Mouse (Mus musculus): ENCODE measurements around the gene Cdhr3. TPM values are rescaled to one million over a fixed set of nuclear protein-coding genes. Genes with fewer than 3 reads are reported as not detected.

Cdhr3 gene
- under 1 TPM in 1 of 2 experiments, not detected in 1; 0.27 TPM for total RNA-seq (2021)
- long read RNA-seq, experiment 1: 0 reads
- long read RNA-seq, experiment 2: 0 reads

DNA sequence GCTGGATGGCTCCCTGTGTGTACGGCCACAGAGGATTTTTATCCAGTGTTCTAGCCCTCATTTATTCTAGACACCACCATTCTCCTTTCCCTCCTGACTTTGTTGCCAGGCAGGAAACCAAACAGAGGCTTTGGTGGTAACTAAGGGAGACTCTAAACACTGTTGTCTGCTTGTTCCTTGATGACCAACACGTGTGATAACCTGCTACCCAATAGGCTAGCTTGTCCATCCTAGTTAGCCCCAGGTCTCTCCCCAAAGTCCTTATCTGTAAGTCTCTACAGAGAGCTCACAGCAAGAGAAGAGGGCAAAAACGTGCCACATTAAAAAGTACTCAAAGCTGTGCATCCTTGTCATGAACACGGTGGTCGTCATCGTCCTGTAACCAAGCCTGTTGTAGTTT is at the start of gene Cdhr3:
TSS of gene Cdhr3 (minus strand) at position 101 of the 400 bp plus-strand sequence.
- DNase-seq: no peak

DNA sequence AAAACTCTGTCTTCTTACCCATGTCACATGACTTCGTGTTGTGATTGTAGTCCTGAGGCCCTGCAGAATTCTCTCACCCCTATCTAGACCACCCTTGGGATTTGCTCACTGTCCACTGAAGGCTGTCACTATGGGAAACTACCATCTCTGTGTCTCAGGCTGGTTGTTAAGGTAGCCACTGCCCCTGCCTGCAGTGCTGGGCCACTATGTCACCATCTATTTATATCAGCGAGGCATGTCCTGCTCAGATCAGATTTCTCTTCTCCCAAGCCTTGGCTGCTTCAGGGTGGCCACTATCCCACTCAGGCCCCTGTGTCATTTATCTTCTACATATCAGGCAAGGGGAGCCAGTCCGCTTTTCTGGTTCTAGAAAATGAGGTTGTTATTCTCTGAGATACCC is 46.4 kb upstream of the Cdhr3 start:
- DNase-seq: no peak

DNA sequence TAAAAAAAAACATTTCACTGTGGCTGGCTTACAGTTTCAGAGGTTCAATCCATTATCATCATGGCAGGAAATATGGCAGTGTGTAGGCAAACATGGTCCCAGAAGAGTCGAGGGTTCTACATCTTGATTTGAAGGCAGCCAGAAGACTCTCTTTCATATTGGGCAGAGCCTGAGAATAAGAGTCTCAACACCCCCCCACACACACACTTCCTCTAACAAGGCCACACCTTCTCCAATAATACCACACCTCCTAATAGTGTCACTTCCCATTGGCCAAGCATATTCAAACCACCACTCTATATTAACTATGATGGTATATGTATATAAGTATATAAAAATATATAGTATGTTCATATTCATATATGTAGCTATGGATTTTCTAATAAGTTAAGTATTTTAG is 45.2 kb upstream of the Cdhr3 start:
- no peak for DNase-seq

DNA sequence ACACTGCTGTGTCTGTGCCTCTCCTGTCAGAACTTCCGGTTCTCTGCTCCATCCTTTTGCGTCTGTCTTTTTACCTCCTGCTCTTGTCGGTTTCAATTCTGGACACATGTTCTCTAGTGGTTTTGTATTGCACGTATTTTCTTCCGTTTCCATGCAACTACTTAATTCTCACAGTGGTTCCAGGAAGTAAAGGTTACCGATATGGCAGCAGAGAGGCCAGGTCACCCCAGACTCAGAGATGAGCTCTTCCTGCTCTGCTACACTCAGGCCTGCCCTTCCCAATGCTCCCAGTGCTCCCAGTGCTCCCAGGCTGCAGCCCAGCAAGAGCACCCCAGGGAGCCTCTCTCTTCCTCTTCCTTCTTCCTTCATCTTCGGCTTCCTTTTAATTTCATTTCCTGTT is 39.1 kb upstream of the Cdhr3 start:
- DNase-seq: no peak

- DNase-seq: no peak
These were observed 37.7 kb upstream of the Cdhr3 start for GRCm38 (mm10) chr12:33130401-33130800.

DNA sequence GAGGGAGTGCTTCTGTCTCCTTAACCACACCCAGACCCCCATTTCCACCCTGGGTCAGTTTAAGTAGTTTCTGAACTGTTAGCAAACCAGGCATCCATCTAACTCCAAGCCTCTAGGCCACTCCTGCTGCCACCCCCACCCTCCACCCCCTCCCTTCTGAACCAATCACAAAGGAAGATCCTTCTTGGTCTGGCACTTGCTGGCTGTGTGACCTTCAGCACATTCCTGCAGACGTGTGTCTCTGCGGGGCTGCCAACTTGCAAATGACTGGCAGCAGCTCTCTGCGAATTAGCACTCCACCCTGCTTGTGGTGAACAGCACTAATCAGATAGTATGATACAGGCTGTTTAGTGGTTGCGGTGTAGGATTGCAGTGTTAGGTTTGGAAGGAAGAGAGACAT is 36.7 kb upstream of the Cdhr3 start:
- peak; percentile 49 for DNase-seq

DNA sequence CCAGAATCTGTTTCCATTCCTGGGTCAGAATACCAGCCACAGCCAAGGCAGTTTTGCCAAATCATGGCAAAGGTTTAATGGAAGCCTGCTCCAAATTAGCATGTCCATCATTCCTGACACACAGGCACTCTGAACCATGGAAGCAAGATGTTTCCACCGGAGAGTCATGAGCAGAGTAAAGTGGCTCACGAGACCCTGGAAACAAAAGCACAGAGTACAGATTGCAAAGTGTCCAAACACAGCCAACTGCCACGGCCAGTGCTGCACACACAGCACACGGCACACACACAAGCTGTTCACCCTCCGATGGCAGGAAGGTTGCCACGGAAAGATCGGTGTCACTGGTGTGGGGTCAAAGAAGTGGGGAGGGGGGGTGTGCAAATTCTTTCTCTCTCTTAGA is 36.0 kb upstream of the Cdhr3 start:
- DNase-seq: no peak

- no peak for DNase-seq
These were observed 35.4 kb upstream of the Cdhr3 start for GRCm38 (mm10) chr12:33128121-33128520.

DNA sequence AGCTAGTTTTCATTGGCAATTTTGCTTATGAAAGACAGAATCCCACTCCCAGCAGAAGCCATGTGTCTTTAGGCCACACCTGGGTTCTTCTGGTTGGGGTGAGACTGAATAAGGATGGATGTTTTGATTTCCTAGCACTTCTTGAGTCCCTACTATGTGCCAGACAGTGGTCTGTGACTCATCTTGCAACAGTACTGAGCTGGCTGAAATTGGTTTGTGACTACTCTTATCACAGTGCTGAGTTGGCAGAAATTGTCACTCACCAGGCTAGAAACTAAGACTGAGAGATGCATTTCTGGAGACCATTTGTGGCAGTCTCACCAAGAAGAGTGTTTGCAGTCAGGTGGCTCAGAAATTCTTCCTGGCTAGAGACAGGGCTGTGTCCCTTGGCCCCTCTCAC is 33.6 kb upstream of the Cdhr3 start:
- no peak for DNase-seq

GRCm38 (mm10) chr12:33125594-33126227 is 33.0 kb upstream of the Cdhr3 start:
- no peak for DNase-seq

DNA sequence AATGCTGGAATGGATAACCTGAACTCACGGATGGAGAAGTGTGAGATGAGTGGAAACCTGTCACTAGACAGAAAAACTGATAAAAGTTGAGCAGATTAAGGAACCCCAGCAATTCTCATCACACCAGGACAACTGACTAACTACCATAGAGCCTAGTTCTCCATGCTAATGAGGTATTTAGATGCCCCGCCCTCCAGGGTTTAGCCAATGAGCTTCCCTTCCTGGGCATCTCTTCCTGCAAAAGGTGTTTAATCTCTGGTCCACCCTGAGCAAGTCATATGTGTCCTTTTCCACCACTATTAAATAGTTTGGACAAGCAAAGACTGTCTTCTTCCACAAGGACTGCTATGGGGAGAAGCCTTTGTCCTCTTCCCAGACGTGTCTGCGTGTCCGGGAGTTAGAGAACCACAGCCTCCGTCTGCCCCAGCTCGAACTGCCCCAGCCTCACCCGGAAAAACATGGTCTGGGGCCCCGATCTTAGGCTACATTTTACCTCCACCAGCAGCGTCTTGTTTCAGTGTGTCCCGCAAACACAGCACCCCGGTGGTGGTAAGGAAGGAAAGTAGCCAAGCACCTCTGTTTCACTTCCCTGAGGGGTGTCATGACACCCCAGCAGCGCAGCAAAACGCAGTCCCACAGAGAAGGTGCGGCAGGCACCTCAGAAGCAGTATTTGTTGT is 26.1 kb upstream of the Cdhr3 start:
- DNase-seq: no peak

- peak; percentile 45 for DNase-seq
These were observed 18.3 kb upstream of the Cdhr3 start for GRCm38 (mm10) chr12:33110894-33111471.

DNA sequence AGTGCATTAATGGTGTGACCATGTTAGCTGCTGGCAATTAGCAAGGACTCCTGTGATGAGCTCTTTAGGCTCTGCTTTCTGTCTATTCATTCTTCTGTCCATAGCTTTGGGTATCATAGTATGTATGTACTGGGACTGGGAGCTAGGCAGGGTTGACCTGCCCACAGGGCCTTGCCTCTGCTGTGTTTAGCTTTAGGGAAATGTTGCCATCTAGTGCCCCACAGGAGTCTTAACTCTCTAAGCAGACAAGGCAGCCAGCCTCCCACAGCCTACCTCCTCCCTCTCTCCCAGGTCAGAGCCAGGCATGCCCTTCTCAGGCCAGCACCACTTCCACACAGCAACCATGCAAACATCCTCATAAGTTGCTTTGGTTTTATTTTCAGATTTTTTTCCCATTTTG is 16.9 kb upstream of the Cdhr3 start:
- peak; percentile 42 for DNase-seq

DNA sequence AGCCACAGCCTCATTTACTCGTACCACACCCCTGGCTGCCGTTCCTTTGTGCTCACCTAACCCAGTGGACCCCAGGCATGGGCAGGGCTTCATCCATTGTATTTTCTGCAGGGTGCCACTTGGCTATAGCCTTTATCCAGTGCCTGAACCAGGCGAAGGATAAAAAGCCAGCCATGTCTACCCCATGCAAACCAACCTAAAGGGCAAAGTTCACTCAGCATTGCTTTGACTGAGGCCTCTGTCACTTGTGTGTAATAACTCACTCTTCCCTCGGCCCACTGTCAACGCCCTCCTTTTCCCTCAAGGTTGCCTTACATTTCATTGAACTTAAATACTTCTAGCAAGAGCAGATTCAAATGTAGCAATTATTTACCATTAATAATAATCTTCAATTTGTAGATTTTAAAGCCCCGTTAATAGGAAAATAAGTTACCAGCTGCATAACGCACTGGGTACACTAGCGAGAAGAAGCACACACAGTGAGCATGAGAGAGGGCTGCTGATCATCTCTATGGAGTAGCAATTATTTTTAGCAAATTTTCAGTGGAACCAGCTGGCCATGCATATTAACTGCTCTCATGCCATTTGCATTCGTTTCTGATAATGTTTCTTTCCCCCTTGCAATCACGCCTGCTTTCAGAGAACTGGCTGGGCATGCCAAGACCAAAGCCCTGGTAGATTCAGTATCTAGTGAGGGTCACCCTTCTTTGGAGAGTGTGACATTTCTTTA is 13.9 kb upstream of the Cdhr3 start:
- DNase-seq: no peak

- peak; percentile 37 for DNase-seq
These were observed 13.0 kb upstream of the Cdhr3 start for GRCm38 (mm10) chr12:33105724-33106123.

- no peak for DNase-seq
These were observed 9.9 kb upstream of the Cdhr3 start for GRCm38 (mm10) chr12:33102342-33103115.

- no peak for DNase-seq
These were observed 9.0 kb upstream of the Cdhr3 start for GRCm38 (mm10) chr12:33101627-33102026.

DNA sequence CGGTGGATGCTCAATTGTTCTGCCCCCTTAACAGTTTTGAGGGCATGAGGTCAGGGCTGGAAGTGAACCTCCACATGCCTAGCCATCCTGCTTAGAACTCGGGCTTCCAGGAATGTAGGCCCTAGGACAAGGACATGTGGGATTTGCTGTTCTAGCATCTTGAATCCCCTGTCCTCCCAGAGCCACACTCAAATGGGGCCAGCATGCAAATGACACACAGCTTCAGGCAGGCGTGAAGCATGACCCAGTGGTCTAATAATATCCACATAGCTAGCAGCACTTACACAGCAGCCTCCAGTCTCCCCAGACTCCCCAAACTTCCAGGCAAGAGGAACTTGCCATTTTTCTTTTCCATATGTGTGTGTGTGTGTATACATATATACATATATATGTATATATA is 3.3 kb upstream of the Cdhr3 start:
- no peak for DNase-seq

DNA sequence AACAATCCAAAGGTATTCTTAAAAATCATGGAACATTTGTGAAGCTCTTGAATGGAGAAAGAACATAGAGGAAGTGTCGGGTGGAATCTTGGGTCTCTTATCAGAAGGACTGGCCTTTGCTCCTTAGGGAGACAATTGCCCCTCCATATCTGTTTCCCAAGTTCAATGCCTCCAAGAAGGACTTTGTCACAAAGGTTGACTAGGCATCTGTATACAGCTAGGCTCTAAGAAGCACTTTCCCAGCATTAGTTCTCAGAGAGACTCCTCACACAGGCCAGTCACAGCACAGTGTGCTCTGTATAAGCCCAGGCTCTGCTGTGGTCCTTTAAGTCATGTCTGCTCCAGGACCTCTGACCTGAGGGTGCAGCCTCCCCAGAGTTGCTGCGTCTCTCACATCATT is 479 bp downstream of the Cdhr3 start:
- DNase-seq: no peak

DNA sequence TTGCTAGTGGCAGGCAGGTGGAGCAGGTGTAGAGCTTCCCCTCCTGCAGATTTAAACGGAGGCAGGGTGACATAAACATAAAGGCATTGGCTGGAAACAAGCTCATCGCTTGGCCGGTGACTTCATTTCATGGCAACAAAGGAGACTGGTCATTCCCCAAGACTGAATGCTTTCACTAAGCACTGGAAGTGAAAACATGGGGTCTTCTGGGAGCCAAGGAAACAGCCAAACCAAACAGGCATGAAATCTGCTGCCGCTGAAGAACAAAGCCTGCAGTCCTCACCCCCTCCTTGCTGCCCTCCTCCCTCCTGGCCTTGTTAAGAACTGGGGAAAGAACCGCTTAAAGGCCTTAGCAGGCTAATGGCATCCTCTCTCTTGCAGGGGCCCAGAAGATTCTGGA is 6.5 kb downstream of the Cdhr3 start:
- no peak for DNase-seq

- peak; percentile 69 for DNase-seq
These were observed 8.0 kb downstream of the Cdhr3 start for GRCm38 (mm10) chr12:33084683-33085082.

DNA sequence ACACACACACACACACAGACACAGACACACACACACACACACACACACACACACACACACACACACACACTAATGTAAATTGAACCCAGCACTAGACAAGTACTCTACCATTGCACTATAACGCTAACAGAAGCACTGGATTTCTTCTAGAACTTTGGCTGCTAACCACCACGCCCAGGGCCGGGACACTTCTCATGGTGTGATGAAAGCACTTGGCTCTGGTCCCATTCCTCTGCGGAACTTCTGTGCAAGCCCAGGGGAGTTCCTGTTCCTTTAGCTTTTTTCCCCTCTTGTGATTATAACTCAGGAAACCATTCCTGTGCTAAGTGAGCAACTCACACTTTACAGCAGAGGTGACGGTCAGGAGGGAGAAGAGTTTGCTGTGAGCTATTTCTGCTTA is 9.3 kb downstream of the Cdhr3 start:
- DNase-seq: peak; percentile 74

All from adrenal gland, postnatal 10 days (tissue).